Mouse (Mus musculus) midbrain, embryonic 11.5 days (tissue): ENCODE results near the gene Myo1g. TPM values are rescaled to one million over a fixed set of nuclear protein-coding genes. Genes with fewer than 3 reads are reported as not detected.
"Not testable (repeated sequence)": the region's sequence is repeated elsewhere in the genome, so short reads cannot be mapped to it uniquely, and the experiment has no call there.

Experiments
- ATAC-seq: fragments of 200-750 bp; cut with Nextera tagmentation; 2 replicates; pipeline ENCODE4 v1.8.0; 2017; ENCODE audit warnings: moderate TSS enrichment, moderate library complexity; ENCODE audit not compliant: low FRiP score
- DNase-seq: peaks from one replicate; pipeline ENCODE4 v3.0.0; 2015; ENCODE audit warnings: low spot score; ENCODE audit errors: missing footprints
- H3K27ac ChIP-seq: fragments of 300-500 bp; sonication (generic); 2 replicates; pipeline ENCODE4 v1.5.1; 2014; ENCODE audit warnings: low read depth, low read length
- H3K27me3 ChIP-seq: fragments of 300-500 bp; sonication (generic); 2 replicates; pipeline ENCODE4 v1.6.1; 2014; ENCODE audit warnings: mild to moderate bottlenecking, low read length, moderate library complexity, mixed read lengths; ENCODE audit not compliant: control insufficient read depth, insufficient read depth
- H3K36me3 ChIP-seq: fragments of 300-500 bp; sonication (generic); 2 replicates; pipeline ENCODE4 v1.6.1; 2014; ENCODE audit warnings: mild to moderate bottlenecking, low read length, moderate library complexity, mixed read lengths; ENCODE audit not compliant: control insufficient read depth, insufficient read depth
- H3K4me1 ChIP-seq: fragments of 300-500 bp; sonication (generic); 2 replicates; pipeline ENCODE4 v1.6.1; 2014; ENCODE audit warnings: low read length; ENCODE audit not compliant: control insufficient read depth, insufficient read depth
- H3K4me2 ChIP-seq: fragments of 300-500 bp; sonication (generic); 2 replicates; pipeline ENCODE4 v1.6.1; 2014; ENCODE audit warnings: mild to moderate bottlenecking, moderate library complexity
- H3K4me3 ChIP-seq: fragments of 300-500 bp; sonication (generic); 2 replicates; pipeline ENCODE4 v1.5.1; 2014; ENCODE audit warnings: low read depth, low read length
- H3K9ac ChIP-seq: fragments of 300-500 bp; sonication (generic); 2 replicates; pipeline ENCODE4 v1.6.1; 2014; ENCODE audit warnings: low read length
- H3K9me3 ChIP-seq: fragments of 300-500 bp; sonication (generic); 2 replicates; pipeline ENCODE4 v1.6.1; 2016; ENCODE audit warnings: low read length; ENCODE audit not compliant: control insufficient read depth
- WGBS: fragments of 180-500 bp; shearing (Covaris S2); extraction: QIAGEN DNeasy Blood & Tissue Kit; methylation state at CpG from one replicate; pipeline ENCODE4 v1.1.7; 2014; 5-methylcytosine and 5-hydroxymethylcytosine counted together
- polyA plus RNA-seq: library from polyadenylated mRNA; unstranded; fragments of >200 nt; fragmentation: Nextera tagmentation; extraction: Ambion mirVana; gene quantifications from 2 replicates; pipeline ENCODE4 v1.2.1, GENCODE M21; 2014

Myo1g gene
- polyA plus RNA-seq, 1 experiment from 2014 or later = 0.92 TPM

DNA sequence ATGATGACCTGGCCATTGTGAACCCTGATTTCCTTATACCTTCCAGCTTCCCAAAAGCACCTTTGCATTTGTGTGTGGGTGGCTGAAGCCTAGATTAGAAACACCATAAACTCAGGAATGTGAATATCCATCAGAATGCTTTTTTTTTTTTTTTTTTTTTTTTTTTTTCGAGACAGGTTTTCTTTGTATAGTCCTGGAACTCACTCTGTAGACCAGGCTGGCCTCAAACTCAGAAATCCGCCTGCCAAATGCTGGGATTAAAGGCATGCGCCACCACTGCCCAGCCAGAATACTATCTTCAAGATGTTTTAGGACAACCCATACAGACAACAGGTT, 25.1 kb upstream of the Myo1g start:
- peak overlapping the region; percentile 93 for H3K4me3 ChIP-seq
- 28% methylated on average over 3 of the region's 3 CpGs for WGBS
- peak overlapping the region; percentile 55 for H3K4me2 ChIP-seq
- no peak for DNase-seq
- ATAC-seq = peak; percentile 18
- no peaks in the 10 kb centered on the region for H3K36me3 ChIP-seq
- no peaks in the 10 kb centered on the region for H3K27me3 ChIP-seq
- no peaks in the 10 kb centered on the region for H3K9me3 ChIP-seq
- peak overlapping the region; percentile 92 for H3K27ac ChIP-seq
- peaks cover 8% of the 10 kb centered on the region; the same call in 1 of the 2 replicates for H3K4me1 ChIP-seq
- H3K9ac ChIP-seq = peak overlapping the region; percentile 85

DNA sequence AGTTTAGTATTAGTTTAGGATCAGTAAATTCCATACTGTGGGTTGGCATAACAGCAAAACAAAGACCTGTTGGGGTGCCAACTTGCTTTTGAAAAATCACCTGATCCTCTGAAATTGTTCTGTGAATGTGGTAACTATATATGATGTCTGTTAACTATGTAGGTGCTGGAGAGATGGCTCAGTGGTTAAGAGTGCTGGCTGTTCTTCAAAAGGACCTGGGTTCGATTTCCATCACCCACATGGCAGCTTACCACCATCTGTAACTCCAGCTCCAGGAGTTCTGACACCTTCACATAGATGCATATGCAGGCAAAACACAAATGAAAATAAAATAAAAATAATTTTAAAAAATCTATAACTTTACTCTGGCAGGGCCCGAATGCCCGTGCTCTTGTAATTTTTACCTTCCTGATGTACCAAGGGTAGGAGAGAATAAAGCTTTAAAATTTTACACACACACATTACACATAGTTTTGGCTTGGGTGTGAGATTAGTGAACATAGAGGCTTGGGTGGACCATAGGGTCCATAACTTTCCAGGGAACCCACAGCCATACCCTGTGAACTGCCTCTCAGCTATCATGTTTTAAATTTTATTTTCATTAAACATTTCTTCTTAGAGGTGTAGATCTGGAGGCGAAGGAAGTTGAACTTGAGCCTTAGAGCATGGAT, 24.6 kb upstream of the Myo1g start:
- Histone ChIP-seq H3K4me1 (peaks cover 8% of the 10 kb centered on the region; the same call in 1 of the 2 replicates), H3K36me3 (no peaks in the 10 kb centered on the region), H3K4me2 (peak overlapping the region; percentile 55; the same call in 1 of the 2 replicates), H3K27ac (no peak overlapping the region), H3K9me3 (no peaks in the 10 kb centered on the region), H3K9ac (no peak overlapping the region), H3K27me3 (no peaks in the 10 kb centered on the region), H3K4me3 (no peak overlapping the region; the same call in 1 of the 2 replicates)
- DNase-seq (peak; percentile 75), ATAC-seq (no peak)
- WGBS = 96% methylated on average over 4 of the region's 4 CpGs

DNA sequence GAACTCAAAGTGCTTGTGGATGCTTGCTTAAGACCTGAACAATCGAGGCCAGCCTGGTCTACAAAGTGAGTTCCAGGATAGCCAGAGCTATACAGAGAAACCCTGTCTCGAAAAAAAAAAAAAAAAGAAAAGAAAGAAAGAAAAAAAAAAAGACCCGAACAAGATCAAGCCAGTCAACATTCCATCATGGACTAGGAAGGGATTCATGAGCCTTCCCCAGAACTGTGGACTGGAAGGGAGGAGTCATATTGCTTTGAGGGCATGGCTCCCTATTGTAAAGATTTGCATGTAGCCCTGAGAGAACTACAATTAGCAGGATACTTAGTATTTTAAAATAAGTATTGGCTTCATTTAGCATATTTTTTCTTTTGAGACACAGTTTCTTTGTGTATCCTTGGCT, 23.9 kb upstream of the Myo1g start:
- H3K9ac ChIP-seq = no peak overlapping the region
- peak; percentile 37 for DNase-seq
- WGBS = 93% methylated on average over 3 of the region's 3 CpGs
- H3K9me3 ChIP-seq = no peaks in the 10 kb centered on the region
- no peak overlapping the region for H3K4me2 ChIP-seq
- no peak for ATAC-seq
- H3K27ac ChIP-seq = no peak overlapping the region
- H3K27me3 ChIP-seq = no peaks in the 10 kb centered on the region
- H3K4me1 ChIP-seq = peaks cover 8% of the 10 kb centered on the region; the same call in 1 of the 2 replicates
- H3K4me3 ChIP-seq = no peak overlapping the region
- H3K36me3 ChIP-seq = no peaks in the 10 kb centered on the region

DNA sequence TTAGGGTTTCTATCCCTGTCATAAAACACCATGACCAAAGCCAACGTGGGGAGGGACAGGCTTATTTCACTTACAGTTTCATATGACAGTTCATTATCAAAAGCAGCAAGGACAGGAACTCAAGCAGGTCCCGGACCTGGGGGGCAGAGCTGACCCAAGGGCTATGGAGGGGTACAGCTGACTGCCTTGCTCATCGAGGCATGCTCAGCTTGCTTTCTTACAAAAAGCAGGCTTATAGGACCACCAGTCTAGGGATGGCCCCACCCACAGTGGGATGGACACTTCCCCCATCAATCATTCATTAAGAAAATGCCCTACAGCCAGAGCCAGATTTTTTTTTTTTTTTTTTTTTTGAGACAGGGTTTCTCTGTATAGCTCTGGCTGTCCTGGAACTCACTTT, 10.0 kb upstream of the Myo1g start:
- Histone ChIP-seq H3K27me3 (no peaks in the 10 kb centered on the region), H3K4me3 (no peak overlapping the region), H3K9ac (no peak overlapping the region), H3K27ac (no peak overlapping the region), H3K9me3 (no peaks in the 10 kb centered on the region), H3K4me2 (no peak overlapping the region), H3K4me1 (peaks cover 10% of the 10 kb centered on the region), H3K36me3 (peaks cover 6% of the 10 kb centered on the region)
- WGBS = 85% methylated on average over 3 of the region's 3 CpGs
- DNase-seq (no peak), ATAC-seq (no peak)

DNA sequence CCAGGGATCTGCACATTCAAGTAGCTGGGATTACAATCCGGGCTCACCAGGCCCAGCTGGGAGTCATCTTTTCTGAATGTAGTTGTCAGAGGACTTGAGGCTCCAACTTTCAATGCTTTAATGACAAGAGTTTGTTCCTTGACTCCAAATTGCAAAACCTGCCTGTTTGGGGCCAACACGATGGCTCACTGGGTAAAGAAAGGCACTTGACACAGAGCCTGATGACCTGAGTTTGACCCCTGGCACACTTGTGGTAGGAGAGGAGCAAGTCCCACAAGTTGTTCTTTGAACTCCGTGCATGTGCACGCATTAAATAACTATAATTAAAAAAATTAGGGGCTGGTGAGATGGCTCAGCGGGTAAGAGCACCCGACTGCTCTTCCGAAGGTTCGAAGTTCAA, 9.2 kb upstream of the Myo1g start:
- no peak overlapping the region for H3K4me3 ChIP-seq
- H3K27me3 ChIP-seq = no peaks in the 10 kb centered on the region
- no peak overlapping the region for H3K9ac ChIP-seq
- peaks cover 11% of the 10 kb centered on the region for H3K36me3 ChIP-seq
- DNase-seq = no peak
- H3K27ac ChIP-seq = no peak overlapping the region
- 94% methylated on average over 8 of the region's 8 CpGs for WGBS
- ATAC-seq = no peak
- no peak overlapping the region for H3K4me2 ChIP-seq
- no peaks in the 10 kb centered on the region for H3K9me3 ChIP-seq
- peaks cover 13% of the 10 kb centered on the region for H3K4me1 ChIP-seq

DNA sequence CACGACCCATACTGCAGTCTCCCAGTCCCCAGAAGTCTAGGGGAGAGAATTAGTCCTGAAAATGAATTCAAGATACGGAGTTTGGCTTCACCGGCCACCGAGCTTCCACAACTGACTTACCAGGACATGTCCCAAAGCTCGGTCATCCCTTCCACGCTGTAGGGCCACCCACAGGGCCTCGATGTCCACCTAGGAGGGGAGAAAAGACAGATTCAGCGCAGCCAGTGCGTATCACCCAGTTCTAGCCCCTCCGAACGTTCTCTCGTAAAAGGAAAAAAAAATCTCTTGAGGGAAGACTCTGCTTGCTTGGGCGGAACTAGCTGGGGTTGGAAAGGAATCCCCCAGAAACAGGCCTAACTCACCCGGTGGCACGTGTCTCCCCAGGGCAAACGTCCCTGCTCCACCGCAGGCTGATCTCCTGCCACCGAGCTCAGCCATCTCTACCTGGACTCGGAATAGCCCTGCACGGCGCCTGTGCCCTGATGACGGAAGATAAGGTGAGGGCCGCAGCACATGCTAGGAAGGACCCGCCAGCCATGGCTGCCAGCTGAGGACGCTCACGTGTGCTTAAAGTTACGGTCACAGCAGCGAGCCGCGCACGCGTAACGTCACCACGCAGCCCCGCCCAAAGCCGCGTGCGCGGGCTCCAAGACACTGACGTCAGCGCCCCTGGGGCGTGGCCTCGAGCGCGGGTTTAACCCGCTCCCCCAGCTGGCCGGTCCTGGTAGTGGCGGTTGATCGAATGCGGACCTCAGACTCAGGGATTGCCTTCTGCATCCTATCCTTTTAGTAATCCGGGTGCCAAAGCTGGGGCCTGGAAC, 7.6 kb upstream of the Myo1g start:
- peak; percentile 96 for ATAC-seq
- WGBS = under 1% methylated on average over 51 of the region's 51 CpGs

DNA sequence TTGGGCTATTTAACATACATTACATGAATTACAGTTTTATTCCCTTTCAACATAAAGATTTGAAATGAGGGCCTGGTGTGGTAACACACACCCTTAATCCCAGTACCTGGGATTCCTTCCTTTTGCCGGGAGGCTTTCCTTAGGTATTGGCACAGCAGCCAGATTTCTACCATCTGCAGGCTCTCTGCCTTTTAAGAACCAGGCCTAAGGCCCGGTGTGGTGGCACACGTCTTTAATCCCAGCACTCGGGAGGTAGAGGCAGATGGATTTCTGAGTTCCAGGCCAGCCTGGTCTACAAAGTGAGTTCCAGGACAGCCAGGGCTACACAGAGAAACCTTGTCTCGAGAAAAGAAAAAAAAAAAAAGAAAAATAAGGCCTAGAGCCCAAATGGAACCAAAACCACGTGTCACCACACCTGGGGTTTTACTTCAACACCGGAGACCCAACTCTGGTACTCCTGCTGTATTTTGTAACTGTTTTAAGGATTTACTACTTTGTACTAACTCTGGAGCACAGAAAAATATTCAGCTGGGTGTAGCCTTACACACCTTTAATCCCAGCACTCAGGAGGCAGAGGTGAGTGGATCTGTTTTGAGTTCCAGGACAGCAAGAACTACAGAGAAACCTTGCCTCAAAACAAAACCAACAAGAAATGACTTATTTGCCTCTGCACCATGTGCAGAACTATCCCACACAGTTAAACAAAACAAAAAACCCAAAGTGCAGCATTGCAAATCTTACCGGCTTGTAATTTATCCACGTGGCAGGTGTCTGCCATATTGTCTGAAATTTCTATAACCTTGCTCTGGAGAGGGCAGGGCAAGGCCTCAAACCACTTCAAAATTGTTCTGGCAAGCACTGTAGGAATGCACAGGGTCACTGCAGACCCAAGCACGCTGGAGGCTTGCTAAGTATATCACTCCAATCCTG, 6.8 kb upstream of the Myo1g start:
- ATAC-seq (peak; percentile 17), DNase-seq (no peak)
- 19% methylated on average over 10 of the region's 10 CpGs for WGBS
- Histone ChIP-seq H3K4me1 (peaks cover 13% of the 10 kb centered on the region), H3K9me3 (no peaks in the 10 kb centered on the region), H3K9ac (peak overlapping the region; percentile 83), H3K4me3 (peak overlapping the region; percentile 64), H3K27me3 (no peaks in the 10 kb centered on the region), H3K36me3 (peaks cover 16% of the 10 kb centered on the region), H3K4me2 (peak overlapping the region; percentile 85), H3K27ac (peak overlapping the region; percentile 44; the same call in 1 of the 2 replicates)

More for the DNA sequence above, 7.6 kb upstream of the Myo1g start:
- H3K4me1 ChIP-seq = peaks cover 13% of the 10 kb centered on the region
- peak; percentile 100 for DNase-seq
- H3K27me3 ChIP-seq = no peaks in the 10 kb centered on the region
- H3K9me3 ChIP-seq = no peaks in the 10 kb centered on the region
- H3K36me3 ChIP-seq = peaks cover 16% of the 10 kb centered on the region
- H3K4me2 ChIP-seq = peak overlapping the region; percentile 85
- H3K4me3 ChIP-seq = peak overlapping the region; percentile 64
- H3K9ac ChIP-seq = peak overlapping the region; percentile 83
- peak overlapping the region; percentile 44 for H3K27ac ChIP-seq

DNA sequence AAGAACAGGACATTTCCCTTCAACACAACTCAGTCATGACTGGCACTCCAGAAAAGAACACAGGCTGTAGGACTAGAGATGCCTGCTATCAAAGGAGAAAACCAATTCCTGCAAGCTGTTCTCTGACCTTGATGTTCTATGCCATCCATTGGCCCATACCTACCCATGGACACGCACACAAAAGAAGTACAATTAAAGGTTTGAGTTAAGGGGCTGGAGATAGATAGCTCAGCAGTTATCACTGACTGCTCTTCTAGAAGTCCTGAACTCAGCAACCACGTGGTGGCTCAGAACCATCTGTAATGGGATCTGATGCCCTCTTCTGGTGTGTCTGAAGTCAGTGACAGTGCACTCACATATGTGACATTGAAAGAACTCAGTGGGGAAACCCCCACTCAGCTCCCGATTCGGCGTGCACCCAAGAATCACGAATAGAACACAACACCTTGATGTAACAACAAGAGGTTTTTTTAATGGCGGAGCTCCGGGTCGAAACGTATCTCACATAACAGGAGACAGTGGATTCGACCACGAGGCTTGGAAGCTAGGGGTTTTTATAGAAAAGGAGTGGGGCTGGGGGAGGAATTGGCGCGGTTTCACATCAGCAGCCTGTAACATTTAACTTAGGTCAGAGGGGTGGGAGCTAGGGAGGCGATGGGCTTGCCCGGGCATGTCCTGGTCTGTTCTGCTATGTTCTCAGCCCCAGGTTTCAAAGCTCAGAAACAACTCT, 5.9 kb upstream of the Myo1g start:
- not testable (repeated sequence) for H3K9me3 ChIP-seq, H3K27ac ChIP-seq, ATAC-seq, H3K27me3 ChIP-seq, DNase-seq
- peak overlapping the region; percentile 64; the same call in 1 of the 2 replicates for H3K4me3 ChIP-seq
- peak overlapping the region; percentile 85 for H3K4me2 ChIP-seq
- peak overlapping the region; percentile 83; the same call in 1 of the 2 replicates for H3K9ac ChIP-seq
- 77% methylated on average over 12 of the region's 16 CpGs for WGBS
- peaks cover 13% of the 10 kb centered on the region for H3K4me1 ChIP-seq
- H3K36me3 ChIP-seq = peaks cover 16% of the 10 kb centered on the region
